Mouse (Mus musculus) liver, postnatal 0 days (tissue): Measurements from ENCODE around the gene 1700003E16Rik.

Experiments used
- CTCF ChIP-seq: sonication (generic); IDR thresholded peaks from 2 replicates; pipeline ENCODE4 v1.5.1; 2016; ENCODE audit warnings: antibody characterized with exemption, low read depth
- EP300 ChIP-seq: IDR thresholded peaks from 2 replicates; pipeline ENCODE4 v1.6.1; 2016; ENCODE audit warnings: antibody characterized with exemption, low read depth, mild to moderate bottlenecking

DNA sequence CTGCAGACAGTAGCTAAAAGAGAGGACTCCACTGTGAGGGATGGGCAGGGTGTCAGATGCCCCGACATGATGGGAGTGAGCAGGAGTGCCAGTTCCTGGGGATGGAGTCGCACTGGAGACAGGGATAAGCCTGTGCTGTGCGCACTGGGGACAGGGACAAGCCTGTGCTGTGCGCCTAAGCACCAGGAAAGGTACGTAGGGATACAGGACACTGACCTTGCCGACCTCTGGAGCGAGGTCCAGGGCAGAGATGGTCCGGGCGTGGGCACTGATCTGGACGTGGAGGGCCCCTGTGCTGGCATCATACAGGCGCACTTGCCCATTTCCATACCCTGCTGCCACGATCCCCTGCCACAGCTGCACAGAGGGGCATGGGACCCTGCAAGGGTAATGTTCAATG lies 3.2 kb upstream of the 1700003E16Rik start:
- TF ChIP-seq CTCF = no peak
- no peak for TF ChIP-seq EP300
